Comparison of ENCODE assay signal across 10 mouse cellular contexts in genomic region chr7:98051980-98052379, GRCm38 (mm10).
DNase-seq lines count a peak whose midpoint lies in the region; ATAC-seq lines count a peak whose summit lies in the region.
"Had no signal": no experiment of that assay in that cellular context is flagged by ENCODE, and none has a peak within 500 bp of the region (broad histone marks: within the 10 kb centered on the region; RNA-seq: fewer than 3 reads in every experiment).

No protein-coding gene starts in this region.

- peak; percentile 49 to 50 for DNase-seq in cerebellum, adult 18-20 months
- no peak for DNase-seq in cerebellum, adult 11-12 months
- peak; percentile 60 for DNase-seq in midbrain, embryonic 14.5 days
- DNase-seq in cerebellum, postnatal 36 days, result peak; percentile 38 to 44
- peak; percentile 71 for DNase-seq in lung, postnatal 14 days
- peak; percentile 59 for DNase-seq in thymus, postnatal 0 days (ENCODE audit: low spot score)

- H3K36me3 ChIP-seq in midbrain, embryonic 14.5 days (ENCODE audit: control insufficient read depth, insufficient read depth, low read length), result 0 out of 2 replicates have a peak, but pooled peaks cover 2% of the 10 kb centered on the region
- H3K36me3 ChIP-seq in midbrain, embryonic 13.5 days, result peaks cover 16% of the 10 kb centered on the region; the same call in 1 of the 2 replicates
- H3K36me3 ChIP-seq in kidney, embryonic 16.5 days (ENCODE audit: insufficient read depth, low read length), result no peaks in the 10 kb centered on the region
- H3K36me3 ChIP-seq: limb, embryonic 13.5 days had no signal

- H3K27me3 ChIP-seq in midbrain, embryonic 14.5 days (ENCODE audit: control insufficient read depth, insufficient read depth, low read length), result no peaks in the 10 kb centered on the region
- no peaks in the 10 kb centered on the region for H3K27me3 ChIP-seq in midbrain, embryonic 13.5 days
- H3K27me3 ChIP-seq in kidney, embryonic 16.5 days (ENCODE audit: insufficient read depth, low read length), result no peaks in the 10 kb centered on the region
- H3K27me3 ChIP-seq: embryonic facial prominence, embryonic 13.5 days; limb, embryonic 13.5 days had no signal

- no peak overlapping the region for H3K4me3 ChIP-seq in midbrain, embryonic 14.5 days (replicated peaks; ENCODE audit: low read depth, low read length)
- H3K4me3 ChIP-seq in midbrain, embryonic 13.5 days (replicated peaks), result no peak overlapping the region
- no peak overlapping the region for H3K4me3 ChIP-seq in kidney, embryonic 16.5 days (ENCODE audit: low read length)
- H3K4me3 ChIP-seq: embryonic facial prominence, embryonic 13.5 days; limb, embryonic 13.5 days had no signal

- H3K4me2 ChIP-seq in midbrain, embryonic 14.5 days (ENCODE audit: low read length), result no peak overlapping the region
- H3K4me2 ChIP-seq in midbrain, embryonic 13.5 days (replicated peaks), result no peak overlapping the region
- H3K4me2 ChIP-seq in kidney, embryonic 16.5 days (replicated peaks; ENCODE audit: low read depth, low read length), result no peak overlapping the region
- H3K4me2 ChIP-seq: embryonic facial prominence, embryonic 13.5 days; limb, embryonic 13.5 days had no signal

- no peak for ATAC-seq in midbrain, embryonic 14.5 days (ENCODE audit: low FRiP score, low TSS enrichment)
- ATAC-seq in midbrain, embryonic 13.5 days, result no peak
- 0 out of 2 replicates have a peak, but pooled peaks have one; percentile 6 for ATAC-seq in kidney, embryonic 16.5 days (ENCODE audit: low FRiP score, low TSS enrichment)

- H3K4me1 ChIP-seq in midbrain, embryonic 14.5 days (ENCODE audit: control insufficient read depth, insufficient read depth, low read length), result no peaks in the 10 kb centered on the region
- no peaks in the 10 kb centered on the region for H3K4me1 ChIP-seq in midbrain, embryonic 13.5 days (replicated peaks)
- no peaks in the 10 kb centered on the region for H3K4me1 ChIP-seq in kidney, embryonic 16.5 days (ENCODE audit: insufficient read depth, low read length)
- H3K4me1 ChIP-seq: embryonic facial prominence, embryonic 13.5 days; limb, embryonic 13.5 days had no signal

- no peaks in the 10 kb centered on the region for H3K9me3 ChIP-seq in midbrain, embryonic 14.5 days (ENCODE audit: control insufficient read depth, low read length)
- no peaks in the 10 kb centered on the region for H3K9me3 ChIP-seq in midbrain, embryonic 13.5 days
- no peaks in the 10 kb centered on the region for H3K9me3 ChIP-seq in kidney, embryonic 16.5 days (ENCODE audit: low read length)
- H3K9me3 ChIP-seq: embryonic facial prominence, embryonic 13.5 days; limb, embryonic 13.5 days had no signal

- H3K27ac ChIP-seq in midbrain, embryonic 14.5 days (replicated peaks; ENCODE audit: low read depth, low read length), result no peak overlapping the region
- no peak overlapping the region for H3K27ac ChIP-seq in midbrain, embryonic 13.5 days
- H3K27ac ChIP-seq in kidney, embryonic 16.5 days (ENCODE audit: low read length), result no peak overlapping the region
- H3K27ac ChIP-seq: embryonic facial prominence, embryonic 13.5 days; limb, embryonic 13.5 days had no signal

- 14% methylated on average over 8 of the region's 8 CpGs for WGBS in midbrain, embryonic 14.5 days
- 17% methylated on average over 8 of the region's 8 CpGs for WGBS in midbrain, embryonic 13.5 days
- WGBS in kidney, embryonic 16.5 days, result 23% methylated on average over 8 of the region's 8 CpGs

- H3K9ac ChIP-seq in midbrain, embryonic 14.5 days (replicated peaks; ENCODE audit: low read length), result no peak overlapping the region
- H3K9ac ChIP-seq in midbrain, embryonic 13.5 days (replicated peaks), result no peak overlapping the region
- H3K9ac ChIP-seq in kidney, embryonic 16.5 days (replicated peaks; ENCODE audit: low read length), result no peak overlapping the region
- H3K9ac ChIP-seq: embryonic facial prominence, embryonic 13.5 days; limb, embryonic 13.5 days had no signal
